Mouse (Mus musculus) small intestine, adult 2 months (tissue): ENCODE measurements around the gene Bag3. TPM values are rescaled to one million over a fixed set of nuclear protein-coding genes. Genes with fewer than 3 reads are reported as not detected.
A peak's percentile ranks its signal among the peaks of the same experiment; 100 is the strongest.

Source experiments
- H3K27ac ChIP-seq: fragments of 200-500 bp; 2 replicates; pipeline ENCODE4 v1.5.1; 2012; ENCODE audit warnings: low read depth, low read length, control low read depth, inconsistent platforms; ENCODE audit not compliant: insufficient read depth
- H3K27me3 ChIP-seq: fragments of 200-500 bp; 2 replicates; pipeline ENCODE4 v1.6.1; 2012; ENCODE audit warnings: mild to moderate bottlenecking, moderate library complexity, low read length, inconsistent platforms; ENCODE audit not compliant: control insufficient read depth, insufficient read depth
- H3K36me3 ChIP-seq: fragments of 200-500 bp; 2 replicates; pipeline ENCODE4 v1.6.1; 2012; ENCODE audit warnings: mild to moderate bottlenecking, low read length, control low read depth, inconsistent platforms; ENCODE audit not compliant: control insufficient read depth, insufficient read depth
- H3K4me1 ChIP-seq: fragments of 200-500 bp; 2 replicates; pipeline ENCODE4 v1.6.1; 2012; ENCODE audit warnings: low read length, inconsistent platforms, mixed read lengths; ENCODE audit not compliant: control insufficient read depth, insufficient read depth, insufficient read length
- H3K4me3 ChIP-seq: fragments of 200-500 bp; 2 replicates; pipeline ENCODE4 v1.5.1; 2012; ENCODE audit warnings: low read depth, mild to moderate bottlenecking, control low read depth, inconsistent platforms, low read length, moderate library complexity
- CTCF ChIP-seq: fragments of 200-500 bp; IDR thresholded peaks from 2 replicates; pipeline ENCODE4 v1.5.1; 2012; ENCODE audit warnings: low read depth, mild to moderate bottlenecking, control low read depth, inconsistent platforms, low read length, moderate library complexity, mixed read lengths; ENCODE audit not compliant: insufficient replicate concordance, insufficient read length; ENCODE audit errors: extremely low read depth
- POLR2A ChIP-seq: fragments of 200-500 bp; IDR thresholded peaks from 2 replicates; pipeline ENCODE4 v1.6.1; 2012; ENCODE audit warnings: low read depth, mild to moderate bottlenecking, control low read depth, inconsistent platforms, low read length, moderate library complexity
- WGBS: fragments of 180-500 bp; shearing (Covaris S2); methylation state at CpG from one replicate; pipeline ENCODE4 v1.1.7; 2018; 5-methylcytosine and 5-hydroxymethylcytosine counted together
- polyA plus RNA-seq: library from polyadenylated mRNA; depleted of rRNA; stranded (reverse); fragments of >200 nt; gene quantifications from 2 replicates; pipeline ENCODE4 v1.2.3, GENCODE M21; 2012; rRNA removed

Gene Bag3
- polyA plus RNA-seq, 1 experiment, result 32.8 TPM

DNA sequence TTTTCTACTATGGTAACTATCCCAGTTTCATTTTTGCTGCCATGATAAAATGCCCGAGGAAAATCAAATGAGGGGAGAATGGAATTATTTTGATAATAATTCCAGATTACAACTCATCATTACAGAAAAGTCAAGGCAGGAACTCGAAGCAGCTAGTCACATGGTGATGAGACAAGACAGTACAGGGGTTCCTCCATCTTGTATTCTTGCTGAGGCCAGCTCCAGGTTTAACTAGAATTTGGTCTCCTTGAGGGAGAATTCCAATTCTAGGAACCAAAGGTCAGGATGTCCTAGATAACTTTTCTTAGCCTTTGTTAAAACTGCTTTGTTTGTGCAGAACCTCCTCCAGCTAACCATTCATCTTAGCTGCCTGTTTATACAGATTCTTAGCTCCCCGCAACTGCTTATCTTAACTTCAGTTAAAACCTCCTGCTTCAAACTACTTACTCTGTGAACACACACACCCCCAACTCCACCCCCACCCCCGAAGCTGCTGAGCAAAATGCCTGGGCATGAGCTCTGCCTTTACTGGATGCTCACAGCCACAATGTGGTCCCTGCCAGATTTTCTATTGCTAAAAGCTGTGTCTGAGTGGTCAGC, 64.0 kb downstream of the Bag3 start:
- H3K27ac ChIP-seq, result no peak overlapping the region
- no peaks in the 10 kb centered on the region for H3K36me3 ChIP-seq
- 45% methylated on average over 4 of the region's 4 CpGs for WGBS
- no peak for TF ChIP-seq POLR2A
- no peak for TF ChIP-seq CTCF
- no peaks in the 10 kb centered on the region; the same call in 1 of the 2 replicates for H3K4me1 ChIP-seq
- H3K27me3 ChIP-seq, result no peaks in the 10 kb centered on the region
- H3K4me3 ChIP-seq, result no peak overlapping the region

DNA sequence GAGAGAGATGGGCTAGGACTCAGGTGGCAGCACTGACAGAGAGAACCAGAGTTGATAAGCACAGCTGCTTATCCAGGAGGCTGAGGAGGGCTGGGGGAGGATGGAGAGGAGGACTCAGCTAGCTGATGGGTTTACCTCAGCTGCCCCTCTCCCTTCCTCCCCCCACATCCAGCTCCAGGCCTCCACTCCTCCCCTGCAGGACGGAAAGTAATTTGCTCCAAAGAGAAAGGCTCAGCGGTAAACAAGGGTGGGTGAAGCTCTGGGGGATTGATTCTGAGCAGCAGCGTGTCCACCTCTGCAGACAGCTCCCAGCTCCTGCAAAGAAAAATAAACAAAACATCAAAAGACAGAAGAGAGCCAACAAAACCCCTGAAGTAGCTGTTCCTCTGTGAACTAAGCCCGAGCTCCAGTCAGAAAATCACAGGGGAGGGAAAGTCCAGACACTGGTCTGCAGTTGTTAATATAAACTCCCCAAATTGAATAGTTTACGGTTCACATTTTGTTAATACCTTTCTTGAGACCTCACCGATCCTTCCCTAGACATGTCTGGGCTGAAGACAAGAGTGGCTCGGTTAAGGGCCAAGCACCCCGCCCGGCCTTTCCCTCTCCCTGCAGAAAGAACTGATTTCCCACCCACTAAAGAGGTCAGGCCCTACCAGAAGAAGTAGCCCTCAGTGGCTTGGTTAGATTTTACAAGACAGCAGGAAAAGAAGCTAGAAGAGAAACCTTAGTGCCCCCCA, 68.1 kb downstream of the Bag3 start:
- Histone ChIP-seq H3K4me1 (no peaks in the 10 kb centered on the region; the same call in 1 of the 2 replicates), H3K4me3 (no peak overlapping the region), H3K36me3 (no peaks in the 10 kb centered on the region), H3K27me3 (no peaks in the 10 kb centered on the region), H3K27ac (peak overlapping the region; percentile 22; the same call in 1 of the 2 replicates)
- TF ChIP-seq POLR2A (no peak), CTCF (no peak)
- WGBS, result 61% methylated on average over 9 of the region's 9 CpGs

DNA sequence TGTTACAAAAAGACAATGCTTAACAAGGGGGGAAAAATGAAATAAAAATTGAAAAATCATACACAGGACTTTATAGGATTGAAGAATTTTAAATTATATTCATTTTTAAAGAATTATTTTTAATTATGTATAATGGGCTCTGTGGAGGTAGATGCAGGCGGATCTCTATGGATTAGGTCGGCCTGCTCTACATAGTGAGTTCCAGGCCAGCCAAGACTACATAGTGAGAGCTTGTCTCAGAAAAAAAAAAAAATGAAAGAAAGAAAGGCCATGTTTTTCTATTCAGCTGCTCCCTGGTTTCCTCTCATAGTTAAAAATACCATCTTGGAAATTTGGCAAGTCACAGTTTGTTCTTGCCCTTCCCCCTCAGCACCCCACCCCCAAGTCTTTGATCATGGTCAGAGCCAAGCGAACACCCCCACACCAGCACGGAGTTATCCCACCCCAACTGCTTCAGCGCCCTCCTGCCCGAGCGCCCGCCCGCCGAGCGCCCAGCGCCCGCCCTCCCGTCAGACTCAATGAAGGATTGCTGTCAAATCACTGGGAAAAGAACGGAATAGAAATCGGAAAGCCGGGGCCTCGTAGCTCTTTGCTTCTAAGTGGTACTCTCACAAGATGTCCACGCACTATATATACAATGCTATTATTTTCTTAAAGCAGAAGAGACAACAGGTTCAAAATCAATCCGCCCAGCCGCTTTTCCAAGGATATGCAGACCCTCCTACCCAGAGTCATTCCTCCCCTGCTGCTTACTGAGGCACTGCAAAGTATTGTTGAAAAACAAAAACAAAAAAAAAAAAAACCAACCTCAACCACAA, 68.9 kb downstream of the Bag3 start:
- 72% methylated on average over 21 of the region's 21 CpGs for WGBS
- no peak overlapping the region; the same call in 1 of the 2 replicates for H3K4me3 ChIP-seq
- no peak for TF ChIP-seq CTCF
- no peak for TF ChIP-seq POLR2A
- no peaks in the 10 kb centered on the region for H3K27me3 ChIP-seq
- no peaks in the 10 kb centered on the region; the same call in 1 of the 2 replicates for H3K4me1 ChIP-seq
- no peaks in the 10 kb centered on the region for H3K36me3 ChIP-seq
- H3K27ac ChIP-seq, result peak overlapping the region; percentile 22

DNA sequence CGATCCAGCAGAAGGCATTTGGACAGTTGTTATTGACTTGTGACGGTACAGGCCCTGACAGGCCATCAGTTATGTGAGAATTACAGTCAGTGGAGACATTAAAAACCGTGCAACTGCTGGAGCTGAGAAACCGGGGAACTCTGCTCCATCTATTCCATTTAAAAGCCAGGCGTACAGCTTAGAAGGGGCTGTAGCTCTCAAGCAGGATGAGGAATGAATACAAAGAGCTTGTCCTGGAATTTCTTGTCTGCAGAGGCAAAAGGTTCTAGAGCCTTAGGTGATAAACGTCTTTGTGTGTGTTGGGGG, 69.5 kb downstream of the Bag3 start:
- no peaks in the 10 kb centered on the region for H3K36me3 ChIP-seq
- TF ChIP-seq POLR2A (no peak), CTCF (no peak)
- 67% methylated on average over 6 of the region's 6 CpGs for WGBS
- no peak overlapping the region for H3K4me3 ChIP-seq
- H3K27ac ChIP-seq, result no peak overlapping the region; the same call in 1 of the 2 replicates
- no peaks in the 10 kb centered on the region; the same call in 1 of the 2 replicates for H3K4me1 ChIP-seq
- no peaks in the 10 kb centered on the region for H3K27me3 ChIP-seq

DNA sequence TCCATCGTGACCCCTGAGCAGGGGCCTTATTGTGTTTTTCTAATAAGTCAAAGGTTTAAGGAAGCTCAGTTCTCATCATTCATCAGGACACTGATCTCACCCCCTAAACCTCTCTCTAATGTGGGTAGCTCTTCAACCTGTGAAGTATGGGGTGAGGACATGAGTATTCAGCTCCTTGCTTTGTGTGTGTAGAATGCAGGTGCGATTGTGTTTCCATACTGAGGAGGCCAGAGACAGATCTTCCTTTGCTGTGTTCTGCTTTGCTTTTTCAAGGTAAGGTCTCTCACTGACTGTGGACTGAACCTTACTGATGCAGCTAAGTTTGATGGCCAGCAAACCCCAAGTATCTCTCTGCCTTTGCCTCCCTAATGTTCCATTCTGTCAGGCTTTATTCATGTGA, 72.9 kb downstream of the Bag3 start:
- WGBS, result 97% methylated on average over 2 of the region's 2 CpGs
- Histone ChIP-seq H3K27me3 (no peaks in the 10 kb centered on the region), H3K27ac (no peak overlapping the region), H3K4me3 (no peak overlapping the region), H3K4me1 (no peaks in the 10 kb centered on the region; the same call in 1 of the 2 replicates), H3K36me3 (no peaks in the 10 kb centered on the region)
- TF ChIP-seq CTCF (no peak), POLR2A (no peak)

Other genes with a start within 250 kb of the Bag3 start
- 47.4 and 52.7 TPM in 2 replicates for gene BC017158, start 225.4 kb upstream of the Bag3 start, polyA plus RNA-seq
- gene Rgs10, start 104.9 kb upstream of the Bag3 start, polyA plus RNA-seq, result 3.4 and 9.0 TPM in 2 replicates
- 9.5 and 11.6 TPM in 2 replicates for gene Tial1, start 61.9 kb upstream of the Bag3 start, polyA plus RNA-seq
- gene Inpp5f, start 87.7 kb downstream of the Bag3 start, polyA plus RNA-seq, result 1.4 and 2.0 TPM in 2 replicates
- gene Mcmbp, start 216.9 kb downstream of the Bag3 start, polyA plus RNA-seq, result 15.4 and 36.0 TPM in 2 replicates
- 7.8 and 19.1 TPM in 2 replicates for gene Sec23ip, start 221.3 kb downstream of the Bag3 start, polyA plus RNA-seq